Mouse (Mus musculus) MEL (cell line): Measurements from ENCODE around the gene Sema6d. TPM values are rescaled to one million over a fixed set of nuclear protein-coding genes. Genes with fewer than 3 reads are reported as not detected.

ENCODE experiments used
- DNase-seq: peaks from one replicate; pipeline ENCODE4 v3.0.0; 2011; ENCODE audit warnings: low read depth, low spot score
- H3K27ac ChIP-seq: 2 replicates; pipeline ENCODE4 v1.5.1; 2012; ENCODE audit warnings: low read depth, mild to moderate bottlenecking, control low read depth, low read length, moderate library complexity; ENCODE audit not compliant: control insufficient read depth
- H3K27me3 ChIP-seq, 2 experiments: fragments of 150-350 bp in 1 of 2; sonication (generic) in 1 of 2; 2 replicates each; pipeline ENCODE4 v1.6.1; 2012; ENCODE audit warnings: low read length in 2 of 2, mild to moderate bottlenecking in 2 of 2, improper control_type of control experiment in 1 of 2, moderate library complexity in 1 of 2; ENCODE audit not compliant: insufficient read depth in 2 of 2, control insufficient read depth in 1 of 2
- H3K36me3 ChIP-seq, 2 experiments: 2 replicates each; pipeline ENCODE4 v1.6.1; 2012 to 2014; ENCODE audit warnings: low read length in 2 of 2, improper control_type of control experiment in 1 of 2, inconsistent platforms in 1 of 2, mild to moderate bottlenecking in 1 of 2; ENCODE audit not compliant: insufficient read depth in 2 of 2, control insufficient read depth in 1 of 2
- H3K4me1 ChIP-seq, 2 experiments: fragments of 150-350 bp in 1 of 2; sonication (generic) in 1 of 2; 2 replicates each; pipeline ENCODE4 v1.6.1; 2012; ENCODE audit warnings: low read length in 2 of 2, improper control_type of control experiment in 1 of 2, mild to moderate bottlenecking in 1 of 2; ENCODE audit not compliant: insufficient read depth in 2 of 2, control insufficient read depth in 1 of 2
- H3K4me3 ChIP-seq, 2 experiments: fragments of 150-350 bp in 1 of 2; sonication (generic) in 1 of 2; 2 replicates each; pipeline ENCODE4 v1.5.1; 2012; ENCODE audit warnings: low read depth in 2 of 2, low read length in 2 of 2, mild to moderate bottlenecking in 2 of 2, moderate library complexity in 2 of 2, control low read depth in 1 of 2, improper control_type of control experiment in 1 of 2; ENCODE audit not compliant: control insufficient read depth in 1 of 2, insufficient read depth in 1 of 2
- H3K79me2 ChIP-seq: 2 replicates; pipeline ENCODE4 v1.6.1; 2012; ENCODE audit warnings: mild to moderate bottlenecking, low read length, moderate library complexity; ENCODE audit not compliant: control insufficient read depth, poor library complexity, insufficient read depth
- H3K9ac ChIP-seq: 2 replicates; pipeline ENCODE4 v1.6.1; 2012; ENCODE audit warnings: low read depth, mild to moderate bottlenecking, control low read depth, low read length, moderate library complexity; ENCODE audit not compliant: control insufficient read depth, poor library complexity, severe bottlenecking
- H3K9me3 ChIP-seq: fragments of 150-350 bp; sonication (generic); replicated peaks from 2 replicates; pipeline ENCODE4 v1.6.1; 2012; ENCODE audit warnings: mild to moderate bottlenecking, low read length, improper control_type of control experiment, moderate library complexity; ENCODE audit not compliant: insufficient read depth
- BHLHE40 ChIP-seq: IDR thresholded peaks from 2 replicates; pipeline ENCODE4 v1.6.1; 2012; ENCODE audit warnings: low read depth, mild to moderate bottlenecking, inconsistent platforms, low read length, improper control_type of control experiment, borderline replicate concordance
- CHD1 ChIP-seq: IDR thresholded peaks from 2 replicates; pipeline ENCODE4 v1.6.1; 2012; ENCODE audit warnings: low read depth, mild to moderate bottlenecking, inconsistent platforms, low read length, improper control_type of control experiment
- CTCF ChIP-seq, 3 experiments: IDR thresholded peaks in 2 of 3; conservative IDR thresholded peaks in 1 of 3; 2 replicates each; pipeline ENCODE4 v1.5.1; 2011 to 2012; ENCODE audit warnings: low read length in 3 of 3, low read depth in 2 of 3, mild to moderate bottlenecking in 2 of 3, improper control_type of control experiment in 1 of 3, inconsistent platforms in 1 of 3, mixed read lengths in 1 of 3, moderate library complexity in 1 of 3; ENCODE audit not compliant: control insufficient read depth in 1 of 3, insufficient read depth in 1 of 3, poor library complexity in 1 of 3, severe bottlenecking in 1 of 3
- HCFC1 ChIP-seq: IDR thresholded peaks from 2 replicates; pipeline ENCODE4 v1.6.1; 2012; ENCODE audit warnings: low read depth, mild to moderate bottlenecking, inconsistent platforms, low read length, improper control_type of control experiment, moderate library complexity
- KAT2A ChIP-seq: conservative IDR thresholded peaks from 2 replicates; pipeline ENCODE4 v1.6.1; 2012; ENCODE audit warnings: low read depth, low read length, improper control_type of control experiment, inconsistent platforms
- MAFK ChIP-seq: IDR thresholded peaks from 2 replicates; pipeline ENCODE4 v1.6.1; 2011; ENCODE audit warnings: low read depth, mild to moderate bottlenecking, low read length, improper control_type of control experiment, borderline replicate concordance
- MAX ChIP-seq: IDR thresholded peaks from 2 replicates; pipeline ENCODE4 v1.6.1; 2011; ENCODE audit warnings: low read length, improper control_type of control experiment
- MAZ ChIP-seq: IDR thresholded peaks from 2 replicates; pipeline ENCODE4 v1.6.1; 2012; ENCODE audit warnings: low read depth, mild to moderate bottlenecking, inconsistent platforms, low read length, improper control_type of control experiment
- NELFE ChIP-seq: IDR thresholded peaks from 2 replicates; pipeline ENCODE4 v1.6.1; 2011; ENCODE audit warnings: low read depth, low read length, improper control_type of control experiment
- NRF1 ChIP-seq: IDR thresholded peaks from 2 replicates; pipeline ENCODE4 v1.6.1; 2014; ENCODE audit warnings: low read depth, mild to moderate bottlenecking, inconsistent platforms, low read length, improper control_type of control experiment, moderate library complexity; ENCODE audit not compliant: poor library complexity, insufficient read depth, severe bottlenecking
- POLR2AphosphoS2 ChIP-seq: IDR thresholded peaks from 2 replicates; pipeline ENCODE4 v1.6.1; 2011; ENCODE audit warnings: low read length, improper control_type of control experiment
- SMC3 ChIP-seq: IDR thresholded peaks from 2 replicates; pipeline ENCODE4 v1.6.1; 2011; ENCODE audit warnings: low read depth, low read length, improper control_type of control experiment
- TBP ChIP-seq: IDR thresholded peaks from 2 replicates; pipeline ENCODE4 v1.8.0; 2011; ENCODE audit warnings: low read depth, low read length, improper control_type of control experiment
- TCF12 ChIP-seq: IDR thresholded peaks from 2 replicates; pipeline ENCODE4 v1.6.1; 2014; ENCODE audit warnings: low read depth, mild to moderate bottlenecking, inconsistent platforms, low read length, improper control_type of control experiment, moderate library complexity
- USF2 ChIP-seq, 2 experiments: IDR thresholded peaks; 2 replicates each; pipeline ENCODE4 v1.6.1; 2011 to 2012; ENCODE audit warnings: improper control_type of control experiment in 2 of 2, low read length in 2 of 2, borderline replicate concordance in 1 of 2, inconsistent platforms in 1 of 2, low read depth in 1 of 2, mild to moderate bottlenecking in 1 of 2; ENCODE audit not compliant: insufficient read depth in 1 of 2
- ZC3H11A ChIP-seq: IDR thresholded peaks from 2 replicates; pipeline ENCODE4 v1.6.1; 2012; ENCODE audit warnings: low read depth, mild to moderate bottlenecking, inconsistent platforms, low read length, improper control_type of control experiment
- ZMIZ1 ChIP-seq: IDR thresholded peaks from 2 replicates; pipeline ENCODE4 v1.6.1; 2012; ENCODE audit warnings: low read depth, mild to moderate bottlenecking, inconsistent platforms, low read length, improper control_type of control experiment, moderate library complexity
- ZNF384 ChIP-seq: IDR thresholded peaks from 2 replicates; pipeline ENCODE4 v1.6.1; 2012; ENCODE audit warnings: low read depth, mild to moderate bottlenecking, inconsistent platforms, low read length, improper control_type of control experiment
- polyA plus RNA-seq, 2 experiments: library from polyadenylated mRNA; stranded (reverse) in 1 of 2; unstranded in 1 of 2; fragments of >175 nt in 1 of 2; fragments of >200 nt in 1 of 2; gene quantifications; 2 replicates each; pipeline versions ENCODE4 v1.2.1 to v1.2.4; 2012; ENCODE audit warnings: low replicate concordance in 2 of 2, low read depth in 1 of 2; ENCODE audit not compliant: insufficient read length in 2 of 2, insufficient read depth in 1 of 2, missing spikeins in 1 of 2
- total RNA-seq: library from RNA; depleted of rRNA; stranded (reverse); fragments of 300-350 nt; gene quantifications from 2 replicates; pipeline ENCODE4 v1.2.3, GENCODE M21; 2012

The Sema6d gene
- total and polyA plus RNA-seq, 3 experiments: not detected

DNA sequence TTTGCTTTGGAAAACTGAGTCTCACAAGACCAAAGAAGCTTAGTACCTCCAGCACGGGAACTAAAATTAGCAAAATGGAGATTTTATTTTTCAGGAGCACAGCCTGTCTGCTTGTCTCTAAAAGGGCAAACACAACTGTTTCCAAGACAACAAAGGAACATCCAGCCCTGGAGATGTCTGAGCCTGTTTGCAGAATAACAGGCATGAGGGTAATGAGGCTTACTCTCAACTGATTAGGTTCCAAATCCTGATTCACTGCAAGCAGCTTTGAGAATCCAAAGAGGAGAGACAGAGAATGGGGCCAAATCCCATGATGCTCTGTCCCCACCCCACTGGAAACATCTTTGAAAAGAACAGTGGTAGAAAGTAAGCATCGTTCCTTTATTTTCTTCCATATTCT, 440.7 kb downstream of the Sema6d start:
- Histone ChIP-seq H3K4me1 (no peaks in the 10 kb centered on the region), H3K27ac (no peak overlapping the region), H3K36me3 (no peaks in the 10 kb centered on the region), H3K9me3 (no peaks in the 10 kb centered on the region), H3K79me2 (no peaks in the 10 kb centered on the region), H3K9ac (no peak overlapping the region), H3K4me3 (no peak overlapping the region), H3K27me3 (no peaks in the 10 kb centered on the region)
- DNase-seq: no peak
- no peak for TF ChIP-seq ZC3H11A
- TF ChIP-seq NELFE: no peak
- TF ChIP-seq USF2 (IDR thresholded peaks at IDR 0.05; ENCODE audit: borderline replicate concordance in 1 of 2, insufficient read depth in 1 of 2, low read depth in 1 of 2, low read length in 2 of 2): no peak
- no peak for TF ChIP-seq HCFC1
- no peak for TF ChIP-seq CTCF (IDR thresholded peaks at IDR 0.05 in 2 of 3, conservative IDR thresholded peaks at IDR 0.05 in 1 of 3; ENCODE audit: control insufficient read depth in 1 of 3, insufficient read depth in 1 of 3, low read depth in 2 of 3, low read length in 3 of 3, poor library complexity in 1 of 3, severe bottlenecking in 1 of 3)
- no peak for TF ChIP-seq ZMIZ1
- no peak for TF ChIP-seq TCF12
- TF ChIP-seq NRF1: no peak
- no peak for TF ChIP-seq MAX
- no peak for TF ChIP-seq POLR2AphosphoS2
- no peak for TF ChIP-seq SMC3
- no peak for TF ChIP-seq BHLHE40
- TF ChIP-seq MAZ: no peak

DNA sequence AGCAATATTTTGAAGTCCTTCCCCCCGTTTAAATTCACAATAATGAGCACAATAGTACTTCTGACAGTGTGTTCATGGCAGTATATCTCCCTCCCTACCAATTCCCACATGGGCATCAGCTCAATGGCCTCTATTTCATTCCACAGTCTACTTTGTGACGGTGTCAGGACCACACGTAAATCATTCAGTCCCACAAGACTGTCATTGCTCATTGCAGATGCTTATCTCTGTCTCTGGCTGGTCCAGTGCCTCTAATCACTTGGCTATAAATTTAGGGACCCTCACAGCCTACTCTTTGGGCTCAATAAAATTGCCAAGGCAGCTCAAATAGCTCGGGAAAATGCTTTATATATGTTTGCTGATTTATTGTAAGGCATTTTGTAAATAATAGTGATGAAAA, 441.3 kb downstream of the Sema6d start:
- no peak overlapping the region for H3K9ac ChIP-seq
- no peak for TF ChIP-seq SMC3
- TF ChIP-seq CHD1: no peak
- no peak for TF ChIP-seq ZNF384
- TF ChIP-seq, all 39 proteins: peak for 0
- Histone ChIP-seq H3K4me1 (no peaks in the 10 kb centered on the region), H3K27me3 (no peaks in the 10 kb centered on the region), H3K79me2 (no peaks in the 10 kb centered on the region), H3K9me3 (no peaks in the 10 kb centered on the region), H3K4me3 (no peak overlapping the region), H3K36me3 (no peaks in the 10 kb centered on the region), H3K27ac (no peak overlapping the region)
- DNase-seq: no peak

DNA sequence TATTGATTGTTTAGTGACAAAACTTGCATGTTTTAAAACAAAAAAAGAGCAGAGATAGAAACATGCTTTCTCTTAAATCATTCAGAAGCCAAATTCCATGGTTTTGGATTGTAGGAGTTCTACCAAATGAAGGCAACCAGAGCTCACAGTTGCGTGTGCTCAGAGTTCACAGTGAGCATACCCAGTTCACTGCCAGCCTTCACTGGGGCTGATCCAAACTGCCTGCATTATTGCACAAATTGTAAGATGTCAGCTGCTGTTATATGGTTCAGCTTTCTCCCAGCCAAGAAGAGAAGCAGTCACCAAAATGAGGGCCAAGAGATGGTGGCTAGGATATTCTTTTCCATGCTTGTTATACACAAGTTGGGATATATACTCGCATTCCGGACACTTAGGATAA, 443.1 kb downstream of the Sema6d start:
- H3K9ac ChIP-seq: no peak overlapping the region
- no peak overlapping the region for H3K27ac ChIP-seq
- no peak for DNase-seq
- no peak overlapping the region for H3K4me3 ChIP-seq
- H3K27me3 ChIP-seq: no peaks in the 10 kb centered on the region
- no peaks in the 10 kb centered on the region for H3K4me1 ChIP-seq
- no peaks in the 10 kb centered on the region for H3K79me2 ChIP-seq
- TF ChIP-seq ZC3H11A (no peak), TCF12 (no peak), TBP (no peak), MAFK (no peak), KAT2A (no peak)
- no peaks in the 10 kb centered on the region for H3K9me3 ChIP-seq
- no peaks in the 10 kb centered on the region for H3K36me3 ChIP-seq
